Mouse (Mus musculus): ENCODE measurements around the gene 1700074P13Rik. TPM values are rescaled to one million over a fixed set of nuclear protein-coding genes. Genes with fewer than 3 reads are reported as not detected.
"Not testable (repeated sequence)": the region's sequence is repeated elsewhere in the genome, so short reads cannot be mapped to it uniquely, and the experiment has no call there.

Gene 1700074P13Rik
- not detected in 2 replicates for polyA plus RNA-seq (2012; rRNA removed)

GRCm38 (mm10) chr6:40940457-40940856 is at the start of gene 1700074P13Rik:
Gene 1700074P13Rik, minus strand, starts transcription at chr6:40940557.
- H3K4me1 ChIP-seq (ENCODE audit: control insufficient read depth, insufficient read depth, insufficient read length, low read length), result no peaks in the 10 kb centered on the region
- no peak within 1 kb of the TSS for H3K4me3 ChIP-seq (ENCODE audit: low read depth, low read length)
- H3K36me3 ChIP-seq (ENCODE audit: control insufficient read depth, insufficient read depth, low read length), result no peaks in the 10 kb centered on the region
- no peak for TF ChIP-seq POLR2A (IDR thresholded peaks at IDR 0.05; ENCODE audit: low read depth, low read length)
- TF ChIP-seq CTCF (IDR thresholded peaks at IDR 0.05; ENCODE audit: extremely low read depth, insufficient read length, insufficient replicate concordance, low read depth, low read length), result no peak
- no peak within 1 kb of the TSS for H3K27ac ChIP-seq (ENCODE audit: insufficient read depth, low read depth, low read length)
- H3K27me3 ChIP-seq (ENCODE audit: control insufficient read depth, insufficient read depth, low read length), result no peaks in the 10 kb centered on the region
- 96% methylated on average over 10 of the region's 10 CpGs for WGBS

- not testable (repeated sequence) for H3K27ac ChIP-seq (ENCODE audit: insufficient read depth, low read depth, low read length); H3K36me3 ChIP-seq (ENCODE audit: control insufficient read depth, insufficient read depth, low read length); H3K4me3 ChIP-seq (ENCODE audit: low read depth, low read length); H3K4me1 ChIP-seq (ENCODE audit: control insufficient read depth, insufficient read depth, insufficient read length, low read length); H3K27me3 ChIP-seq (ENCODE audit: control insufficient read depth, insufficient read depth, low read length)
- 81% methylated on average over 2 of the region's 2 CpGs for WGBS
These were observed 24.1 kb upstream of the 1700074P13Rik start, which contains the start of gene 1810009J06Rik for GRCm38 (mm10) chr6:40964454-40964853. Gene 1810009J06Rik, plus strand, starts transcription at chr6:40964754.

GRCm38 (mm10) chr6:40953716-40954115 is 13.4 kb upstream of the 1700074P13Rik start:
- no peak overlapping the region for H3K4me3 ChIP-seq (ENCODE audit: low read depth, low read length)
- no peak for TF ChIP-seq CTCF (IDR thresholded peaks at IDR 0.05; ENCODE audit: extremely low read depth, insufficient read length, insufficient replicate concordance, low read depth, low read length)
- TF ChIP-seq POLR2A (IDR thresholded peaks at IDR 0.05; ENCODE audit: low read depth, low read length), result no peak

GRCm38 (mm10) chr6:40951770-40952169 is 11.4 kb upstream of the 1700074P13Rik start, which contains the start of gene Gm4744:
Gene Gm4744, minus strand, starts transcription at chr6:40951870.
- no peak for TF ChIP-seq POLR2A (IDR thresholded peaks at IDR 0.05; ENCODE audit: low read depth, low read length)
- TF ChIP-seq CTCF (IDR thresholded peaks at IDR 0.05; ENCODE audit: extremely low read depth, insufficient read length, insufficient replicate concordance, low read depth, low read length), result no peak
- no peaks in the 10 kb centered on the region for H3K27me3 ChIP-seq (ENCODE audit: control insufficient read depth, insufficient read depth, low read length)

More at GRCm38 (mm10) chr6:40953716-40954115, 13.4 kb upstream of the 1700074P13Rik start:
- WGBS, result 16% methylated on average over 2 of the region's 2 CpGs
- Histone ChIP-seq H3K27ac (ENCODE audit: insufficient read depth, low read depth, low read length) (no peak overlapping the region), H3K27me3 (ENCODE audit: control insufficient read depth, insufficient read depth, low read length) (no peaks in the 10 kb centered on the region), H3K36me3 (ENCODE audit: control insufficient read depth, insufficient read depth, low read length) (no peaks in the 10 kb centered on the region), H3K4me1 (ENCODE audit: control insufficient read depth, insufficient read depth, insufficient read length, low read length) (no peaks in the 10 kb centered on the region)

GRCm38 (mm10) chr6:40919954-40920353 is 20.4 kb downstream of the 1700074P13Rik start:
- WGBS, result 82% methylated on average over 4 of the region's 4 CpGs
- no peak for TF ChIP-seq CTCF (IDR thresholded peaks at IDR 0.05; ENCODE audit: extremely low read depth, insufficient read length, insufficient replicate concordance, low read depth, low read length)
- TF ChIP-seq POLR2A (IDR thresholded peaks at IDR 0.05; ENCODE audit: low read depth, low read length), result no peak
- no peaks in the 10 kb centered on the region for H3K4me1 ChIP-seq (ENCODE audit: control insufficient read depth, insufficient read depth, insufficient read length, low read length)
- H3K27ac ChIP-seq (ENCODE audit: insufficient read depth, low read depth, low read length), result no peak overlapping the region
- no peaks in the 10 kb centered on the region for H3K27me3 ChIP-seq (ENCODE audit: control insufficient read depth, insufficient read depth, low read length)
- no peaks in the 10 kb centered on the region for H3K36me3 ChIP-seq (ENCODE audit: control insufficient read depth, insufficient read depth, low read length)
- no peak overlapping the region for H3K4me3 ChIP-seq (ENCODE audit: low read depth, low read length)

More at GRCm38 (mm10) chr6:40951770-40952169, 11.4 kb upstream of the 1700074P13Rik start, which contains the start of gene Gm4744:
- Histone ChIP-seq H3K4me1 (ENCODE audit: control insufficient read depth, insufficient read depth, insufficient read length, low read length) (no peaks in the 10 kb centered on the region), H3K27ac (ENCODE audit: insufficient read depth, low read depth, low read length) (no peak within 1 kb of the TSS), H3K4me3 (ENCODE audit: low read depth, low read length) (no peak within 1 kb of the TSS), H3K36me3 (ENCODE audit: control insufficient read depth, insufficient read depth, low read length) (no peaks in the 10 kb centered on the region)

GRCm38 (mm10) chr6:40900287-40900686 is 40.1 kb downstream of the 1700074P13Rik start, which contains the start of gene Prss58:
Gene Prss58, minus strand, starts transcription at chr6:40900387.
- no peaks in the 10 kb centered on the region for H3K36me3 ChIP-seq (ENCODE audit: control insufficient read depth, insufficient read depth, low read length)
- H3K4me1 ChIP-seq (ENCODE audit: control insufficient read depth, insufficient read depth, insufficient read length, low read length), result no peaks in the 10 kb centered on the region
- no peak within 1 kb of the TSS for H3K4me3 ChIP-seq (ENCODE audit: low read depth, low read length)
- TF ChIP-seq CTCF (IDR thresholded peaks at IDR 0.05; ENCODE audit: extremely low read depth, insufficient read length, insufficient replicate concordance, low read depth, low read length), result no peak
- no peak for TF ChIP-seq POLR2A (IDR thresholded peaks at IDR 0.05; ENCODE audit: low read depth, low read length)
- no peaks in the 10 kb centered on the region for H3K27me3 ChIP-seq (ENCODE audit: control insufficient read depth, insufficient read depth, low read length)
- no peak within 1 kb of the TSS for H3K27ac ChIP-seq (ENCODE audit: insufficient read depth, low read depth, low read length)

GRCm38 (mm10) chr6:40894716-40895115 is 45.6 kb downstream of the 1700074P13Rik start:
- no peak for TF ChIP-seq POLR2A (IDR thresholded peaks at IDR 0.05; ENCODE audit: low read depth, low read length)
- no peak for TF ChIP-seq CTCF (IDR thresholded peaks at IDR 0.05; ENCODE audit: extremely low read depth, insufficient read length, insufficient replicate concordance, low read depth, low read length)
- Histone ChIP-seq H3K36me3 (ENCODE audit: control insufficient read depth, insufficient read depth, low read length) (no peaks in the 10 kb centered on the region), H3K27ac (ENCODE audit: insufficient read depth, low read depth, low read length) (no peak overlapping the region), H3K4me1 (ENCODE audit: control insufficient read depth, insufficient read depth, insufficient read length, low read length) (peaks cover 3% of the 10 kb centered on the region; the same call in 1 of the 2 replicates), H3K27me3 (ENCODE audit: control insufficient read depth, insufficient read depth, low read length) (no peaks in the 10 kb centered on the region), H3K4me3 (ENCODE audit: low read depth, low read length) (no peak overlapping the region)
- 22% methylated on average over 1 of the region's 1 CpGs for WGBS

Measured in small intestine, adult 2 months (tissue).